Mouse (Mus musculus) neural tube, embryonic 14.5 days (tissue): Measurements from ENCODE around the gene Ubxn10. TPM values are rescaled to one million over a fixed set of nuclear protein-coding genes. Genes with fewer than 3 reads are reported as not detected.

Experiments used
- ATAC-seq: fragments of 200-750 bp; cut with Nextera tagmentation; 2 replicates; pipeline ENCODE4 v1.8.0; 2017; ENCODE audit warnings: low read depth, mild to moderate bottlenecking, moderate TSS enrichment, moderate library complexity
- H3K27ac ChIP-seq: fragments of 300-500 bp; sonication (generic); 2 replicates; pipeline ENCODE4 v1.5.1; 2014; ENCODE audit warnings: low read depth, mild to moderate bottlenecking, control low read depth, low read length, moderate library complexity, mixed read lengths
- H3K27me3 ChIP-seq: fragments of 300-500 bp; sonication (generic); 2 replicates; pipeline ENCODE4 v1.6.1; 2014; ENCODE audit warnings: low read length; ENCODE audit not compliant: control insufficient read depth, insufficient read depth
- H3K36me3 ChIP-seq: fragments of 300-500 bp; sonication (generic); 2 replicates; pipeline ENCODE4 v1.6.1; 2014; ENCODE audit warnings: low read length, mixed read lengths; ENCODE audit not compliant: control insufficient read depth, insufficient read depth
- H3K4me1 ChIP-seq: fragments of 300-500 bp; sonication (generic); 2 replicates; pipeline ENCODE4 v1.6.1; 2014; ENCODE audit warnings: low read length; ENCODE audit not compliant: control insufficient read depth, insufficient read depth
- H3K4me2 ChIP-seq: fragments of 300-500 bp; sonication (generic); 2 replicates; pipeline ENCODE4 v1.6.1; 2014; ENCODE audit warnings: mild to moderate bottlenecking, low read depth, low read length, control low read depth
- H3K4me3 ChIP-seq: fragments of 300-500 bp; sonication (generic); 2 replicates; pipeline ENCODE4 v1.5.1; 2014; ENCODE audit warnings: low read depth, low read length, control low read depth, mixed read lengths
- H3K9ac ChIP-seq: fragments of 300-500 bp; sonication (generic); replicated peaks from 2 replicates; pipeline ENCODE4 v1.6.1; 2014; ENCODE audit warnings: low read depth, mild to moderate bottlenecking, control low read depth, low read length, mixed read lengths
- H3K9me3 ChIP-seq: fragments of 300-500 bp; sonication (generic); 2 replicates; pipeline ENCODE4 v1.6.1; 2016; ENCODE audit warnings: low read length; ENCODE audit not compliant: control insufficient read depth
- WGBS: fragments of 180-500 bp; shearing (Covaris S2); extraction: QIAGEN DNeasy Blood & Tissue Kit; methylation state at CpG from one replicate; pipeline ENCODE4 v1.1.7; 2014; 5-methylcytosine and 5-hydroxymethylcytosine counted together
- polyA plus RNA-seq: library from polyadenylated mRNA; unstranded; fragments of >200 nt; fragmentation: Nextera tagmentation; extraction: Ambion mirVana; gene quantifications from 2 replicates; pipeline ENCODE4 v1.2.1, GENCODE M21; 2014

The Ubxn10 gene
- polyA plus RNA-seq, 1 experiment from 2014 or later: 2.7 TPM

DNA sequence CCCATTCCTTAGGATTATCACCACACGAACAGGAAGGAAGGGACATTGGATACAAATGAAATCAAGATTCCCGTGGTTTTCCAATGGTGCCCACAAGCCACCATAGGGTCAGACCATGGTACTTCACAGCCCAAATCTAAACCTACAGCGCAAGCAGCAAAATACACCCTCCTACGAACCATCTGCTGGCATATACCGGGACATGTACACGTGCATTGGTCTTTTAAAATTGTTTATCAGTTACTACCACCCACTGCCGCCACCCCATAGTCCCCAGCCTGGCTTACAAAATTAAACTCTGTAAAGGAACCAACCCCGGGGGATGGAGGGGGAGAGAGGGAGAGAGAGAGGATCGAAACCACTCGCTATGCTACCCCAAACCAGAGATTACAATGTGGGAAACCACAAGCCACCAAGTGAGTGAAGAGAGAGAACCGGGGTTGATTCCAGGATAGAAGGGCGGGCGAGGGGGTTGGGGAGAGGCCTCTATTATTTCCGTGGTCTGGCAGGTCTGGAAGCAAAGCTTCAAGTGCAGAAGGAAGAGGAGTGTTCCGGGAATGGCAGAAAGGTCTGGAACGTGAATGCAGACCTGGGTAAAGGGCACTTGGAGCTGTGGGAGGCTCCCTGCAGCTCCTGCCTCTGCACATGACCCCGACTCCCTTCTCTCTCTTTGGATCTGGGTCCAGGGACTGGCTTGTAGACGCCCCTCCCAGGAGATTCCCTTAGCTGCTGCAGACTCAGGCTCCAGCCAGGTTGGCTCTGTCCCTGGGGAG is 12.4 kb downstream of the Ubxn10 start, which contains the start of gene Pla2g2c:
Gene Pla2g2c (plus strand): TSS at position 439 of the 773 bp plus-strand sequence.
- Histone ChIP-seq H3K27me3 (no peaks in the 10 kb centered on the region), H3K36me3 (no peaks in the 10 kb centered on the region), H3K4me1 (peaks cover 15% of the 10 kb centered on the region), H3K9ac (peak within 1 kb of the TSS; percentile 60), H3K27ac (peak within 1 kb of the TSS; percentile 48; the same call in 1 of the 2 replicates), H3K4me3 (peak within 1 kb of the TSS; percentile 24), H3K4me2 (peak within 1 kb of the TSS; percentile 55), H3K9me3 (no peaks in the 10 kb centered on the region)
- no peak for ATAC-seq
- 59% methylated on average over 18 of the region's 18 CpGs for WGBS

DNA sequence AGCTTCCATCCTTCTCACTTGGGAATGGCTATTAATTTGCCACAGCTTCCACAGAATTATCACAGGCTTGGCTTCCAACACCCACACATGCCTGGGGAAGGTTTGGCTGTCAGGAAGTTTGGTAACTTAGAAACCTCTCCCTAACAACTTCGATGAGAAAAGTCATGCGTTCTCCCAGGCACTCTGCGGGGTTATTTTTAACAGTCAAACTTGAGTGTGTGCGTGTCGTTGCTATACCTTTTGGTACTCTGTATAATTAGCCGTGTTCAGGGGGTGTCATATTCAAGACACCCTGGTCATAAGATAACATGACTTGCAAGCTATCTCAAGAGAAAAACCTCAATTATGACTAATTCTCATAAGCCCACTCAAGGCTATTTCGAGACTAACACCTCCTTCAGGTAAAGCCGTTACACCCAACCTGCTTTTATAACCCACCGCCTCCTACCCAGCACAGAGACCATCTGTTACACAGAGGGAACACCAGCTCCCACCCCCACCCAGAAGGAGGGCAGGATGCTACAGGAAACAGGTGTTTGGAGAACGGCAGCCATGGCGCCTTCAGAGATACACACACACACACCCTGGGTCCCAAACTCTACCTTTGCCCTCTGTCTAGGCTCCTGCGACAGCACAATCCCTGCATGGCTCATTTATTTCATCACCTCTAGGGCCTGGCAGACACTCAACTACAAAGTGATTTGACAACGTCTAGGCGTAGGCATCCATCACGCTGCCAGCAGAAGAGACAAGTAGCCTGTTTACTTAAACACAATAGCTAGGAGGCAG is 13.3 kb downstream of the Ubxn10 start:
- no peak for ATAC-seq
- Histone ChIP-seq H3K4me1 (peaks cover 15% of the 10 kb centered on the region), H3K9ac (no peak overlapping the region), H3K36me3 (no peaks in the 10 kb centered on the region), H3K4me3 (no peak overlapping the region), H3K27me3 (no peaks in the 10 kb centered on the region), H3K27ac (no peak overlapping the region), H3K9me3 (no peaks in the 10 kb centered on the region), H3K4me2 (no peak overlapping the region)
- WGBS: 66% methylated on average over 15 of the region's 15 CpGs

DNA sequence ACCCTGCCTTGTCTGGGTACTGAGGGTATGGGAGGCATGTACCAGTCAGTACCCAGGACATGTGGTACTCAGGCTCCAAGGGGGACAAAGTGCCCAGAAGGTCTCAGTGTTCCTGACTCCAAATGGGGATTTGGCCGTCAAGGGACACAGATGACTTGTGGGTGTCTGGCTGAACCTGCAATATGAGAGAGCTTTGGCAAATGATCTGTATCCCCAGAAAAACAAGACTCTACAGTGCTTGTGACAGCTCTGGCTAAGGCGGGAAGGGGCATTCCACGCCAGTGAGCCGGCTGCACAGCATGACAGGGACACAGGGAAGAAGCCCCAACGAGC is 17.7 kb downstream of the Ubxn10 start:
- H3K9me3 ChIP-seq: no peaks in the 10 kb centered on the region
- H3K36me3 ChIP-seq: no peaks in the 10 kb centered on the region
- H3K27me3 ChIP-seq: no peaks in the 10 kb centered on the region
- peaks cover 3% of the 10 kb centered on the region; the same call in 1 of the 2 replicates for H3K4me1 ChIP-seq
- H3K9ac ChIP-seq: no peak overlapping the region
- ATAC-seq: no peak
- no peak overlapping the region for H3K4me3 ChIP-seq
- no peak overlapping the region for H3K4me2 ChIP-seq
- 88% methylated on average over 5 of the region's 5 CpGs for WGBS
- no peak overlapping the region for H3K27ac ChIP-seq

DNA sequence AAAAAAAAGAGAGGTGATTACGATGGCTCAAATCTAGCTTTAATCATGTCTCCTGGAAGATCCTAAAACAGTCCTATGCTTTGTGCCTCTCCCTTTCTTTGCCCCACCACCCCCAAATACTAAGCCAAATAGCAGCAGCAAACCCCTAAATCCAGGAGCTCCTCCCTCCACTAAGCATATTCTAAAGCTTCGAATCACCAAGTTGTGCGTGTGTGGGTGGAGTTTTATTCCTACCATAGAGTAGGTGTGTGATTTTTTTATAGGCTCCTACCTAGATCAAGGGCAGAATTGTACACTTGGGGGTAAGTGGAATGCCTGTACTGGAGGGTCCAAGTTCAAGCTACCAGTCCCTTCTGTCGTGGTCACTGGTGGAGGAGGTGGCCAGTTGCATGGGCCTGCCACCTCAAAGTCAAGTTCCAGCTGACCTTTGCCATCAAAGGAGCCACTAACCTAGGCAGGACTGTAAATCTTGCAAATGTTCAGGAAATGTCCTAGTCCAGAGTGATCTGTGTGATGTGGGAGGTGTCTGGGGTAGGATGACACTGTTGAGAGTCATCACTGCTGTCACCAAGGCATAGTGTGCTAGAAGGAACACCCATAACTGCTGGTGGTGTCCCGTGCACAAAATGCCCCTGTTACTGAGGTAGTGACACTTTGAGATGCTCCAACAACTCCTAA is 18.2 kb downstream of the Ubxn10 start:
- H3K4me2 ChIP-seq: no peak overlapping the region
- no peaks in the 10 kb centered on the region for H3K9me3 ChIP-seq
- no peak overlapping the region for H3K9ac ChIP-seq
- no peak overlapping the region for H3K4me3 ChIP-seq
- WGBS: 77% methylated on average over 5 of the region's 5 CpGs
- H3K4me1 ChIP-seq: no peaks in the 10 kb centered on the region
- no peak for ATAC-seq
- no peaks in the 10 kb centered on the region for H3K27me3 ChIP-seq
- H3K36me3 ChIP-seq: no peaks in the 10 kb centered on the region
- no peak overlapping the region for H3K27ac ChIP-seq

DNA sequence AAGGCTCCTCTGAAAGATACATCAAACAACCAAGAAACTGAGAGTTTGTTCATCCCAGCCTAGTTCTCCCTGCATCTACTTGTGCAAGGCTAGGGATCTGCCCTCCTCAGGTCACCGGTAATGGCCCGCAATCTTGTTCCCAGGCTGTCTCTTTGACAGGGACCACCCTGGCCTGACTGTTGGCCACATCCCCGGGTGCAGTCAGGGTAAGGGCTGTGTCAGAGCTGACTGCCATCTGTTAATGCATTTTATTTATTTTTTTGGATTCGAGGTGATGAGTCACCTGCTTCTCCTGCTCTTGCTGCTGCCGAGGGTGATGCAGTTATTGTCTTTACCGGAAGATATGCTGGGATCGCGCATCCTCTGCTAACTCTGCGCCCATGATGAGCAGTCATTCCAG is 20.3 kb downstream of the Ubxn10 start:
- no peak overlapping the region for H3K4me3 ChIP-seq
- no peaks in the 10 kb centered on the region for H3K27me3 ChIP-seq
- 87% methylated on average over 9 of the region's 9 CpGs for WGBS
- no peak for ATAC-seq
- no peaks in the 10 kb centered on the region for H3K36me3 ChIP-seq
- no peaks in the 10 kb centered on the region for H3K4me1 ChIP-seq
- H3K27ac ChIP-seq: no peak overlapping the region
- no peaks in the 10 kb centered on the region for H3K9me3 ChIP-seq
- no peak overlapping the region for H3K9ac ChIP-seq
- H3K4me2 ChIP-seq: no peak overlapping the region

DNA sequence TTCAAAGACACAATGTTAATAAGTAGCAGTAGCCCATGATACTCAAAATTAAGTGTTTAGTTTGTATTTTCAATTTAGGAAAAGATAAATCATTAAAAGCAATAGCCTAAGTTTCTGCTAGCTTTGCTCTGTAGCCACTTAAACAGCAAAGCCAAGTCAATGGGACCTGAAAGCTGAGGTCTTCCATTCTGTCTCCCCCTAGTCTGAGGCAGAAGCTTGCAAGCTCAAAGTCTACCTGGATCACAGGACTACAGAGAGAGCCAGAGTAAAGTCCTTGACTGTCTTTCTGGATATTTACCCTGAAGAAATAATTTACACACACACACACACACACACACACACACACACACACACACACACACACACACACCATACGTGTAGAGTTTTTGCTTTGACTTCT is 22.8 kb downstream of the Ubxn10 start:
- WGBS: 63% methylated on average over 1 of the region's 1 CpGs
- Histone ChIP-seq H3K4me3 (no peak overlapping the region), H3K9ac (no peak overlapping the region), H3K27ac (no peak overlapping the region), H3K27me3 (no peaks in the 10 kb centered on the region), H3K4me1 (0 out of 2 replicates have a peak, but pooled peaks cover 4% of the 10 kb centered on the region), H3K9me3 (no peaks in the 10 kb centered on the region), H3K36me3 (no peaks in the 10 kb centered on the region), H3K4me2 (no peak overlapping the region)
- ATAC-seq: no peak

DNA sequence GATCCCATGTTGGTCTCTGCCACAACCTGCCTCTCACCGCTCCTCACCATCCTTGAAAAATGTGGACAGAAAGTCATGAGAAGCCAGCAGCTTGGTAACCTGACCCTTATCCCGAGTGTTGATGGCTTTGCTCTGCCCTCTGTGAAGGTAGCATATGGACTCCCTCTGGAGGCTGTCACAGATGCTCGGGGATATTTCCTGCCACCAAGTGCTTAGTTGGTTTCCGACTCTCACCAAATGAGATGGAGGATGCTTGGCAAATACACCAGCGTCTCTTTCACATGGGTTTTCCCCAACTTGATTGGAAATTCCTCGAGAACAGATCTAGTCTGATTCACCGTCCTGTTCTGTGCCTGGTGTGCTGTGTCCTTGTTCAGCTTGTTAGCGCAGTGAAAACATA is 24.3 kb downstream of the Ubxn10 start:
- no peak overlapping the region for H3K4me2 ChIP-seq
- no peaks in the 10 kb centered on the region for H3K9me3 ChIP-seq
- no peaks in the 10 kb centered on the region for H3K27me3 ChIP-seq
- no peaks in the 10 kb centered on the region for H3K36me3 ChIP-seq
- H3K4me1 ChIP-seq: 0 out of 2 replicates have a peak, but pooled peaks cover 4% of the 10 kb centered on the region
- 84% methylated on average over 8 of the region's 8 CpGs for WGBS
- no peak for ATAC-seq
- no peak overlapping the region for H3K4me3 ChIP-seq
- no peak overlapping the region for H3K9ac ChIP-seq
- H3K27ac ChIP-seq: no peak overlapping the region

DNA sequence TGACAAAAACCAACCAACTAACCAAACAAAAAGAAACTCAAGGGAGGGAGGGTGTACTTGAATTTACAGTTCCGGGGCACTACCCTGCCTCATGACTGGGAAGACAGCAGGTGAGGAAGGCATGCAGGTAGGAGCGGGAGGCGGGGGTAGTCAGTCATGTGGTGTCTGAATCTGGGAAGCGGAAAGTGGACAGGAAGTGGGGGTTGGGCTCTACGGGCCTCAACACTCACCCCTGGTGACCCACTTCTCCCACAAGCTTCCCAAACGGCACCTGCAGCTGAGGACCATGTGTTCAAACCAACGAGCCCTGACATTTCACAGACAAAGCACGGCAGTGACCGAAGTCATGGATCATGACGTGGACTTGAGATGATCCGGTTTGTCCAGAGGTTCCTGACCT is 24.9 kb downstream of the Ubxn10 start:
- WGBS: 88% methylated on average over 11 of the region's 11 CpGs
- Histone ChIP-seq H3K27me3 (no peaks in the 10 kb centered on the region), H3K36me3 (no peaks in the 10 kb centered on the region), H3K9ac (no peak overlapping the region), H3K9me3 (no peaks in the 10 kb centered on the region), H3K27ac (no peak overlapping the region), H3K4me2 (no peak overlapping the region), H3K4me1 (0 out of 2 replicates have a peak, but pooled peaks cover 4% of the 10 kb centered on the region), H3K4me3 (no peak overlapping the region)
- no peak for ATAC-seq
